Mouse (Mus musculus) heart, postnatal 10 days (tissue): ENCODE measurements around the gene Ramp3. TPM values are rescaled to one million over a fixed set of nuclear protein-coding genes. Genes with fewer than 3 reads are reported as not detected.

Experiments used
- DNase-seq, 2 experiments: peaks; one replicate each; pipeline ENCODE4 v3.0.0; 2021
- intact Hi-C: fragments of 180-260 bp; cut with DNase I; formaldehyde crosslinking; loops from one replicate; pipeline ENCODE4 v1.15.1; 2025
- total RNA-seq, 2 experiments: library from RNA; stranded (reverse); gene quantifications; 2 replicates each; pipeline ENCODE4 v1.2.3; 2021

Gene Ramp3
- total RNA-seq, 2 experiments from 2014 or later: 4.7 to 5.4 TPM

GRCm38 (mm10) chr11:6666634-6667033, 8.3 kb downstream of the Ramp3 start:
- DNase-seq: no peak
- intact Hi-C loops: no loop called here

GRCm38 (mm10) chr11:6669041-6669440, 10.7 kb downstream of the Ramp3 start:
- intact Hi-C loops: no loop called here
- DNase-seq: no peak

DNA sequence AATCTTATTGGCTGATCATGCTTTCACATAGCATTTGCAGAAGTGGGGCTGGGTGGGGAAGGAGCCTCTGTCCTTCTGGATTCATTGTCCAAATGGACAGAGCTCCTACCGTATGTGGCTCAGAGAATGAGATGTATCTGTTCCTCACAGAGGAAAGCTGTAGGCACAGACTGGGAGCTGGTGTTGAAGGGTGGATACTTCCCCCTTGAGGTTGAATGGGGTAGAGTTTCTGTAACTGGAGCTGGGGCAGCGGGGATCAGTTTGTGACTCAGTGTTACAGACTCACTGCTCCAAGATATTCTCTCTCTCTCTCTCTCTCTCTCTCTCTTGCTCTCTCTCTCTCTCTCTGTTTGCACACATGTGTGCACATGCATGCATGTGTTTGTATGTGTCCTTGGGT, 11.7 kb downstream of the Ramp3 start:
- intact Hi-C loops: no loop called here
- DNase-seq: no peak

DNA sequence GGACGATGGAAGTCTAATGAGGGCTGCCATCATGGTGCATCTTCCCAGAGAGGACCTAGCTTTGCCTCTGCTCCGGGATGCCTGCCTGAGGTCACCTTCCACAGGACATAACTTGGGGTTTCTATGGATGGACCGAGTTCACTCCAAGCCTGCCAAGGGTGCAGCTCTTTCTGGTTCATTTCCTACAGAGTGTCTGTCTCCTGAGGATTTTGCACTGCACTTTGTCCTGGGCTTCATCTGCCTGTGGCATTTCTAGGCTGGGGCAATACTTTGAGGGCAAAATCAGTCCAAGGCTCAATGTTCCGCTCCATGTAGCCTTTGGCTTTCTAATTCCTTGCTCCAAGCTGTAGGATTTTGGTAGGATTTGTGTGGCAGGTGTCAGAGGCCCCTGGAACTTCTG, 12.5 kb downstream of the Ramp3 start:
- intact Hi-C loops: no loop called here
- DNase-seq: no peak

GRCm38 (mm10) chr11:6674701-6675100, 16.4 kb downstream of the Ramp3 start:
- intact Hi-C loops: loop anchor here (5.0 kb wide), 1 partner anchor 93 kb away; no protein-coding TSS in a partner anchor
- DNase-seq: no peak

GRCm38 (mm10) chr11:6675402-6675801, 17.1 kb downstream of the Ramp3 start:
- intact Hi-C loops: loop anchor here (5.0 kb wide), 1 partner anchor 92 kb away; no protein-coding TSS in a partner anchor
- peak; percentile 17 to 21 for DNase-seq

DNA sequence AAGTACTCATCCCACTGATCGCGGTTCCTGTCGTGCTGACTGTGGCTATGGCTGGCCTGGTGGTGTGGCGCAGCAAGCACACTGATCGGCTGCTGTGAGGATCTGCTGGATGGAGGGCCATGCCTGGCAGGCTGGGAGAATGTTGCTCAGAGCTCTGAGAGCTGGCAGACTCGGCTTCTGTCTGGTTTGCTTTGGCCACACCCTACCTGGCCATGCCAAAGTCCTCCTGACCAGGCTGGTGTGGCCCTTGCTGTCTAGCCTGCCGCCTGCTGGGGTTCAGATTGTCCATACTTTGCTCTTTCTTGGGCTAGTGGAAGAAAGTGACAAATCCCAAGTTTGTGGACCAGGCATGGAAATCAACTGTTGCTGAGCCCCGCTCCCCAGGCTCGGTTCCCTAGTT, 18.3 kb downstream of the Ramp3 start:
- DNase-seq: no peak
- intact Hi-C loops: loop anchor here (5.0 kb wide), 1 partner anchor 91 kb away; no protein-coding TSS in a partner anchor

DNA sequence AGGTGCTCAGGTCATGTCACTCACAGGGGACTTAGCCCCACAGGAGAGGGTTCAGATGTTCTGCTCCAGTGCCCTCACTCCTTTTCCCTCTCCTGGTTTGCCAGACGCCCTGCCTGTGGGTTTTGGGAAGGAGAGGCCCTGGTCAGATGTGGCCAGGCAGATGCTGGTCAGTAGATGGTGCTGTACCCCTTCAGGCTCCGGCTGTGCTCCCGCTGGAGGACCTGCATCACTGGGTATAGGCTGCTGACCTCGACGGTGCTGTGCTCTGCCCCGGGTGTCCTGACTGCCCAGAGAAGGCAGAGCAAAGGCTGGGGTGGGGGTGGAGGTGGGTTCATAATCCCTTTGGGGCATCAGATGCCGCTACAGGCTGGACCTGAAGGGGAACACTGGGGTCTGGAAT, 19.2 kb downstream of the Ramp3 start:
- DNase-seq: peak; percentile 39 to 40
- intact Hi-C loops: loop anchor here (5.0 kb wide), 1 partner anchor 90 kb away; no protein-coding TSS in a partner anchor

- intact Hi-C loops: loop anchor here (5.0 kb wide), 1 partner anchor 87 kb away; no protein-coding TSS in a partner anchor
- DNase-seq: peak; percentile 13 to 15
Measured at GRCm38 (mm10) chr11:6679694-6680396, 21.5 kb downstream of the Ramp3 start.

DNA sequence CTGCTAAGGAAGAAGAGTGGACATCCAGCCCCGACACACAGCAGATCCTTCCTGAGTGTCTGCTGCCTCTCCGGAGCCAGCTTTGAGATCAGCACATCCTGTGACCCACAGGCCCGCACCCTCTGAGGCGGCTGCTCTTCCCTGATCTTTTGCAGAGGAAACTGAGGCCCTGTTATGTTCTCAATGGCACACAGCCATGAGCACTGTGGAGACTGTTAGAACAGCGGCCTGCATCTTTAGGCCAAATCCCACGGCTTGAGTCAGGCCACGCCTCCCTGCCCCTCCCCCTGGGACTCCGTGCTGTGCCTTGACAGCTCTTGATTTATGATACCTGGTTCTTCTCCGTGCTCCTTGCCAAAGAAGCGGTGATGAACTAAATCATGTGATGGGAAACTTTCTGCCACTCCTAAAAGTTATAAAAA, 22.1 kb downstream of the Ramp3 start:
- intact Hi-C loops: no loop called here
- peak; percentile 53 to 64 for DNase-seq

- intact Hi-C loops: no loop called here
Measured at GRCm38 (mm10) chr11:6684741-6685140, 26.4 kb downstream of the Ramp3 start.

DNA sequence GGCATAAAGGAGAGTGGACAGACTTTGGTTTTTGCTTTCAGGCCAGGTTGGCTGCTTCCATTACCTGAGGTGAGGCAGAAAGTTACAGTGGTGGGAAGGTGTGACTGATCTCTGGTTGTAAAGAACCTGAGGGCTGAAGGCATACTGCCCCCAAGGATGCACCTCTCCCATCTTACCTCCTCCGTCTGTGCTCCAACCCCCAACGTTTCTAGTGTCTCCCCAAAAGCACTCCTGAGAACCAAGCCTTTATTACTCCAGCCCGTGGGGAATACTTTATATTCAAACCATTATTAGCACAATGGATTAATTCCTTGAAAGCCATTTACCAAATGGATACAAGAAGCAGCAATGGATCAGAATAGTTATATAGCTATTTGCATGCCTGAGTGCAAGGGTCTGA, 30.6 kb downstream of the Ramp3 start:
- intact Hi-C loops: no loop called here
- no peak for DNase-seq

More at GRCm38 (mm10) chr11:6684741-6685140, 26.4 kb downstream of the Ramp3 start:
- DNase-seq: no peak

DNA sequence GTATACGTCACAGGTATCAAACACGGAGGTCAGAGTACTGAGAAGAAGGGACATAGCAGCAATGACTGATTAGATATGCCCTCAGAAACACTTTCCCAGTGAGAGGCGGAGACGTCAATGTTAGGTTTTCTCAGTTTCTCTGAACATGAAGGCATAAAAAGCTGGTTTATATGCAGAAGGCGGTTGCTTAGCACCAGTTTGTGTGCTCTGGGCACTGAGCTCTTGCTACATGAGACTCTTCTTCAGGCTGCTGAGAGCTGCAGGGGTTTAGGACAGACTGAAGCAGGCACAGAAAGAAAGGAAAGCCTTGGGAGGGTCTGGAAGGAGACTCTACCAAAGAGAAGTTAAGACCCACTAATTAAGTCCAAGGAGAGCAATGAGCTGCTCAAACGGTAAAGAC, 34.0 kb downstream of the Ramp3 start:
- no peak for DNase-seq
- intact Hi-C loops: no loop called here

GRCm38 (mm10) chr11:6694114-6694513, 35.8 kb downstream of the Ramp3 start:
- no peak for DNase-seq
- intact Hi-C loops: no loop called here

- intact Hi-C loops: no loop called here
- peak; percentile 49 to 64 for DNase-seq
Measured at GRCm38 (mm10) chr11:6695176-6695575, 36.9 kb downstream of the Ramp3 start.

- intact Hi-C loops: no loop called here
- DNase-seq: no peak
Measured at GRCm38 (mm10) chr11:6696551-6696950, 38.2 kb downstream of the Ramp3 start.

- DNase-seq: no peak
- intact Hi-C loops: no loop called here
Measured at GRCm38 (mm10) chr11:6697751-6698150, 39.4 kb downstream of the Ramp3 start.

DNA sequence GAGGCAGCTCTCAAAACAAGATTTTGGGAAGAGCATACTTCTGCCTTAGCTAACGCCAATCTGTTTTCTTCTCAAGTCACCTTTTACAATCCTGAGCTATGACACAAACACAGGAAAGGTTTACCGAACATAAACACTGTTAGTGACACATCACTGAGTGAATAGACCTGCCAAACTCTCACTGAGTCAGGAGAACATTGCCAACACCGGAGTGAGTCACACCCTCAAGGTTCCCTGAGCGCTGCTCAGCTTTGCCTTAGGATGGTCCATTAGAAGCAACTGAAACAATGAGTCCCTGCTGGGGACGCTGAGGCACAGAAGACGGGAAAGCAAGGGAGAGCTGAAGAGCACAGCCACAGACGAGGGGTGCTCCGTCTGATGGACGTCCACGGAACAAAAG, 40.0 kb downstream of the Ramp3 start:
- intact Hi-C loops: no loop called here
- no peak for DNase-seq

DNA sequence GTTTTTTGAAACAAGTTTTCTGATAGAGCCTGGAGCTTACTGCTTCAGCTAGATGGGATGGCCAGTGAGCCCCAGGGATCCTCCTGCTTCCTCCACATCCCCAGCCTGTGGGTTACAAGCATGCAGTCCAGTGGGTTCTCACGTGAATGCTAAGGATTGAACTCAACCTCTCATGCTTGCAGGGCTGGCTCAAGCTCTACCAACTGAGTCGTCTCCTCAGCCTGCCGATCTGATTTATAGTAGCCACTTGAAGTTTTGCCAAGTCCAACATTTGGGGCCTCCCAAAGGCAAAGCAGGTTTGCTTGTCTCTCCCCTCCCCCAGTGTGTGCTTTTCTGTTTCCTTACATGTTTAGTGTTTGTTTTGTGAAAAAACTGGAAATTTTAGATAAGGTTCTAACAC, 43.9 kb downstream of the Ramp3 start:
- DNase-seq: no peak
- intact Hi-C loops: no loop called here

DNA sequence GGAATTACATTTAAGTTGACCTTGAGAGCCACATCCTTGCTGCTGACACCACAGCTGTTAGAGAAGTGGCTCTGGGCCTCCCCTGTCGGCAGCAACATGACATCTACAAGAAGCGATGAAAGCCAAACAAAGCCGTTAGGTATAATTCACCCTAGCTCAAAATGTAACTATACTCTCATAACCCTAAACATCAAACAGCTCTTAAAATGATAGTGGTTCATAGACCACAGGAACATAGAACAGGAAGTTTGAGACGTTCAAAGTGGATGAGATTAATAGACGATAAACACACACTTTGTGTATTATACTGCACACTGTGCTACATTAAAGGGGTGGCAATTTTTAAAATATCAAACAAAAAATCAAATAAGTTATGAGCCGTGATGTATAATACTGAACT, 46.5 kb downstream of the Ramp3 start:
- intact Hi-C loops: loop anchor here (5.0 kb wide), 1 partner anchor 48 kb away; the partner anchor contains the start of gene Ramp3
- DNase-seq: no peak

DNA sequence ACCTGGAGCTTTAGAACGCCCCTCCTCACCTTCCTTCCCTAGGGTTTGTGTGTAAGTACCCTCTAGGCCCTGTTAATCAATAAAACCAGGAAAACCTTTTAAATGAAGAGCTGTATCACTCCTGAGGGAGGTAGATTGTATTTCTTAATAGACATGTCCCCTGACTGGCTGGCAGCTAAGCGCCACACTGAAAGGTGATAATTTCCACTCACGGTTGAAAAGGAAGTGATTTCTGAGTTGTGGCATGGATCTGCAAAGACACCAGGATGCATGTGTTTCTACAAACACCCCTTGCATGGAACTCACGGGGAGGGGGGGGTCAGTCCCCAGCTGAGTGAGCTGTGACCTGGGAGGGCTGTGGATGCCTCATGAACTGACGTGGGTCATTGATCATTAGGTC, 47.2 kb downstream of the Ramp3 start:
- intact Hi-C loops: loop anchor here (5.0 kb wide), 1 partner anchor 48 kb away; the partner anchor contains the start of gene Ramp3

DNA sequence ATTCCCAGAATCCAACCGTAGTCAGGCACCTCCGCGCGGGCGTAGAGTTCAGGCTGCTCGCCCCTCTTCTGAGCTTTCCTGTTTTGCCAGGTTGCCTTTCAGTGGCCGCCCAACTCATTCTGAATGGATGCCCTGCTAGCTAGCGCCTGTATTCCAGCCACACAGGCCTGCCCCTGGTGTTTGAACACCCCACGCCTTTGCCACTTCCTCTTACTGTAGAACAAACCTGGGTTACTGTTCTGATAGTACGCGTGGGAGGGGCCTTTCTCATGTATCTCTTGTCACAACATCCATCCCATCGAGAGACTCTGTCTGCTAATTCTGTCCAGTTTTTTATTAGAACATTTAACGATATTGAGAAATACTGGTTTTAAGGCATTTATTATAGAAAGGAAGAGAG, 48.5 kb downstream of the Ramp3 start:
- intact Hi-C loops: loop anchor here (5.0 kb wide), 1 partner anchor 49 kb away; the partner anchor contains the start of gene Ramp3

More for the DNA sequence above, 47.2 kb downstream of the Ramp3 start:
- DNase-seq: no peak

More for the DNA sequence above, 48.5 kb downstream of the Ramp3 start:
- no peak for DNase-seq
